9 mouse cellular contexts compared by ENCODE assay signal in the genomic region with DNA sequence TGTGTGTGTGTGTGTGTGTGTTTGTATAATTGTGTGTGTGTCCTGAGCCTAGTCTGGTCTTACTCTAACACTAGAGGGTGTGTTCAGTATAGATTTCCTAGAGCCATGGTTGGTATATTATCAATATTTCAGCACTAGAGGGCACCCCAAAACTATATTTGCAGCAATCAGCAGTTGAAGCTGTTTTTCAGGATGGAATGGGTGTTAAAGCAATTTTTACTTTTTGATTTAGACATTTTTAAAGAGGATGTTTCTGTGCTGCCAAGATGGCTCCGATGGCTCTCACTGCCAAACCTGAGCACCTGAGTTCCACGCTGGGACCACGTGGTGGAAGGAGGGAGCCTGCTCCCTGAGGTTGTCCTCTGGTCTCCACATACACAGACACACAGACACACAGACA. TPM values are rescaled to one million over a fixed set of nuclear protein-coding genes. Genes with fewer than 3 reads are reported as not detected.
DNase-seq lines count a peak whose midpoint lies in the region; ATAC-seq and TF ChIP-seq lines count a peak whose summit lies in the region.
"Had no signal": no experiment of that assay in that cellular context is flagged by ENCODE, and none has a peak within 500 bp of the region (broad histone marks: within the 10 kb centered on the region; RNA-seq: fewer than 3 reads in every experiment).

No protein-coding gene starts in this region.

- in situ Hi-C loops in Patski (cut with MboI; ENCODE audit: low pct_unique_long_range_greater_than_20kb) = no loop called here

- DNase-seq in kidney, postnatal 0 days (ENCODE audit: low spot score) = peak; percentile 54
- DNase-seq in kidney, postnatal 10 days = no peak
- DNase-seq in Patski (ENCODE audit: low read depth, low spot score) = no peak
- peak; percentile 23 for DNase-seq in forelimb bud, embryonic 11.5 days (ENCODE audit: low read depth, low spot score)

- WGBS in kidney, postnatal 0 days = 54% methylated on average over 3 of the region's 3 CpGs

- H3K27ac ChIP-seq in kidney, postnatal 0 days = no peak overlapping the region
- H3K27ac ChIP-seq: embryonic facial prominence, embryonic 13.5 days; limb, embryonic 15.5 days had no signal

- H3K4me1 ChIP-seq in kidney, postnatal 0 days (replicated peaks; ENCODE audit: insufficient read depth, low read length) = no peaks in the 10 kb centered on the region
- H3K4me1 ChIP-seq: embryonic facial prominence, embryonic 13.5 days; limb, embryonic 15.5 days had no signal

- H3K4me3 ChIP-seq in kidney, postnatal 0 days (replicated peaks; ENCODE audit: low read depth, low read length) = no peak overlapping the region
- H3K4me3 ChIP-seq: embryonic facial prominence, embryonic 13.5 days; limb, embryonic 15.5 days had no signal

- H3K4me2 ChIP-seq in kidney, postnatal 0 days (ENCODE audit: low read length) = no peak overlapping the region
- H3K4me2 ChIP-seq: embryonic facial prominence, embryonic 13.5 days; limb, embryonic 15.5 days had no signal

- CTCF ChIA-PET in Patski (lab: Charles Lee) = no interaction called here

- H3K9me3 ChIP-seq in kidney, postnatal 0 days (replicated peaks; ENCODE audit: low read length) = no peaks in the 10 kb centered on the region
- H3K9me3 ChIP-seq: embryonic facial prominence, embryonic 13.5 days; limb, embryonic 15.5 days had no signal

- no peak overlapping the region for H3K9ac ChIP-seq in kidney, postnatal 0 days (ENCODE audit: low read depth, low read length)
- H3K9ac ChIP-seq: embryonic facial prominence, embryonic 13.5 days; limb, embryonic 15.5 days had no signal

- H3K36me3 ChIP-seq in kidney, postnatal 0 days (ENCODE audit: insufficient read depth, low read length) = no peaks in the 10 kb centered on the region
- H3K36me3 ChIP-seq: embryonic facial prominence, embryonic 13.5 days; limb, embryonic 15.5 days had no signal

- H3K27me3 ChIP-seq in kidney, postnatal 0 days (ENCODE audit: insufficient read depth, low read length) = no peaks in the 10 kb centered on the region
- H3K27me3 ChIP-seq in Patski = peaks cover 15% of the 10 kb centered on the region
- H3K27me3 ChIP-seq: embryonic facial prominence, embryonic 13.5 days; limb, embryonic 15.5 days had no signal

- POLR2A ChIA-PET in Patski (lab: Charles Lee) = interaction anchor here (0.7 kb wide), 1 partner anchor 97 kb away, joined by 3 read pairs; no protein-coding TSS in a partner anchor

- no peak for ATAC-seq in kidney, postnatal 0 days (replicated peaks; ENCODE audit: low FRiP score, low read depth)
- ATAC-seq in Patski = no peak
- ATAC-seq in megakaryocyte, adult 5-6 weeks (ENCODE audit: poor library complexity, severe bottlenecking) = peak; percentile 69
- no peak for ATAC-seq in activated CD4-positive, CD25-positive, alpha-beta regulatory T cell, adult 4 months
- ATAC-seq in erythroid progenitor cell, adult 5-6 weeks (replicated peaks; ENCODE audit: low FRiP score, poor library complexity, severe bottlenecking) = no peak

- TF ChIP-seq CTCF in kidney, postnatal 0 days (IDR thresholded peaks at IDR 0.05; ENCODE audit: low read depth) = peak; percentile 64
- peak; percentile 34 for TF ChIP-seq CTCF in Patski (IDR thresholded peaks at IDR 0.05)

RNA-seq across cellular contexts. Expression of a gene that starts 19.4 kb away (rescaled TPM):
- 7.3 and 7.7 TPM in 2 replicates for polyA plus RNA-seq in kidney, postnatal 0 days (2015; fragmentation: Nextera tagmentation; extraction: Ambion mirVana)
- 26.2 TPM for polyA plus RNA-seq in Patski (2021)
- 3.6 and 4.9 TPM in 2 replicates for total RNA-seq in megakaryocyte, adult 5-6 weeks (2015)
- 4.3 and 5.1 TPM in 2 replicates for total RNA-seq in megakaryocyte, adult 5-6 weeks (2017)
- 1 to 10 TPM; 2.4 to 2.5 TPM for polyA plus RNA-seq in activated CD4-positive, CD25-positive, alpha-beta regulatory T cell, adult 4 months (2017; shearing (Covaris generic))
- total RNA-seq in erythroid progenitor cell, adult 5-6 weeks (2015; ENCODE audit: low replicate concordance) = 1.3 TPM in 1 of 2 replicates, not detected in the other
- 1.1 and 1.9 TPM in 2 replicates for total RNA-seq in erythroid progenitor cell, adult 5-6 weeks (2017; ENCODE audit: low replicate concordance)

RNA-seq across cellular contexts. Expression of a gene that starts 50.2 kb away (rescaled TPM):
- polyA plus RNA-seq in kidney, postnatal 0 days (2015; fragmentation: Nextera tagmentation; extraction: Ambion mirVana) = 40.9 and 42.6 TPM in 2 replicates
- polyA plus RNA-seq in Patski (2021) = 34.7 TPM
- 44.1 and 47.3 TPM in 2 replicates for total RNA-seq in megakaryocyte, adult 5-6 weeks (2015)
- total RNA-seq in megakaryocyte, adult 5-6 weeks (2017) = 28.9 and 29.4 TPM in 2 replicates
- polyA plus RNA-seq in activated CD4-positive, CD25-positive, alpha-beta regulatory T cell, adult 4 months (2017; shearing (Covaris generic)) = 10 to 100 TPM; 41.1 to 49.6 TPM
- 17.6 and 29.2 TPM in 2 replicates for total RNA-seq in erythroid progenitor cell, adult 5-6 weeks (2015; ENCODE audit: low replicate concordance)
- 6.4 and 19.9 TPM in 2 replicates for total RNA-seq in erythroid progenitor cell, adult 5-6 weeks (2017; ENCODE audit: low replicate concordance)

Comparison
In these comparisons a context has a peak if more than half of its experiments do, and no peak if none do; other contexts are left out.
1. DNase-seq: peak in kidney, postnatal 0 days (single experiment) and forelimb bud, embryonic 11.5 days (single experiment); none in kidney, postnatal 10 days (single experiment) and Patski (single experiment).